Mouse (Mus musculus): Measurements from ENCODE around the gene Cacna1i. TPM values are rescaled to one million over a fixed set of nuclear protein-coding genes. Genes with fewer than 3 reads are reported as not detected.

Gene Cacna1i
- under 1 TPM in 1 of 3 experiments, not detected in 2; 0.04 TPM for polyA plus RNA-seq (2017; shearing (Covaris generic))

DNA sequence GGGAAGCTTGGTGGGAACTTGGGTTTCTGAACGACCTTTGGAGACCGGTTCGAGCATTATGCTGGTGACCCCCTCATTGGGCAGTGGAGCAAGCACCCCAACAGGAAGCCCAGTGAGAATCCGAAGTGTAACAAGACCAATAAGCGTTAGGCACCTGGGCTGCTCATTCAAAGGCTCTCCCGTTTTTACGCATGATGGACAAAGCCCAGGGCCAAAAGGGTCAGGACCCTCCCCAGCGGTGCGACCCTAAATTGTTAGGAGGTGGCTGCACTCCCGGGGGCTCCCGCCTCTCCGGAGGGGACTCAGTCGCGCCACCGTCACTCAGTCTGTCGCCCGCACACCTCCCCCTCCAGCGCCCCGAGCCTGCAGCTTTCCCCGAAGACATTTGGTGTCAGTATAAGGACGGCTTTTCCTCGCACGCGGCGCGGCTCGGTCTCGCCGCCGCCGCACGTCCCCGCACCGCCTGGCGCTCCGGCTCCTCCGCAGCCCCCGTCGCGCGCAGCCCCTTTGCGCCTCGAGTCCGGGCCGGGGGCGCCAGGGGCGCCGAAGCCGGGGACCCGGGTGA, at the start of gene Cacna1i:
Cacna1i (plus strand) TSS at position 388 of the 565 bp plus-strand sequence.
- no peak for ATAC-seq

DNA sequence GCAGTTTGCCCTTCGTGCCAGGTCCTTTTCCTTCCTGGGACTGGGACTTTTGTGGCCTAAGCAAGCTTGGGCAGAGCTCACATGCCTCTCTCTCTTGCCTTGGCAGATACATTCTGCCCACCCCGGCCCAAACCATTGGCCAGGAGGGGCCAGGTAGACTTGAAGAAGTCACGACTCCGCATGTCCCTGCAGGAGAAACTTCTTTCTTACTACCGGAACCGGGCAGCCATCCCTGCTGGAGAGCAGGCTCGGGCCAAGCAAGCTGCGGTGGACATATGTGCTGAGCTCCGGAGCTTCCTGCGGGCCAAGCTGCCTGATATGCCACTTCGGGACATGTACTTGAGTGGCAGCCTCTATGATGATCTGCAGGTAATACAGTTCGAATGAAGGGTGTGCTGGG, 38.9 kb upstream of the Cacna1i start:
- ATAC-seq, result no peak

DNA sequence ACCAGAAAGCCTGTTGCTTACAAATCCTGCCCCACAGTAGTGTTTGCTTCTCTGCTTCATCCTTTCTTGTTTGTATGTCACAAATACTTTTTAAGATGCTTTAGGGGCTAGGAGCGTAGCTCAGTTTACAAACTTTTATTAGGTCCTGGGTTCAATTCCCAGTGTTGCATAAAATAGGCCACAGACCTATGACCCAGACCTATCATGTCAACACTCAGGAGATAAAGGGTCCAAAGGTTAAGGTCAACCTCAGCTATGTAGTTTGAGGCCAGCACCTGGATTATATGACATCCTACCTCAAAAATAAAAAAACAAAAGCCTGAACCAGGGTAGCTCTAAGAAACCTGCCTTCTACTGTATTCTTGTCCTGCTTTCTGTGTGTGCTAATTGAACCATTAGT, 38.4 kb upstream of the Cacna1i start:
- no peak for ATAC-seq

DNA sequence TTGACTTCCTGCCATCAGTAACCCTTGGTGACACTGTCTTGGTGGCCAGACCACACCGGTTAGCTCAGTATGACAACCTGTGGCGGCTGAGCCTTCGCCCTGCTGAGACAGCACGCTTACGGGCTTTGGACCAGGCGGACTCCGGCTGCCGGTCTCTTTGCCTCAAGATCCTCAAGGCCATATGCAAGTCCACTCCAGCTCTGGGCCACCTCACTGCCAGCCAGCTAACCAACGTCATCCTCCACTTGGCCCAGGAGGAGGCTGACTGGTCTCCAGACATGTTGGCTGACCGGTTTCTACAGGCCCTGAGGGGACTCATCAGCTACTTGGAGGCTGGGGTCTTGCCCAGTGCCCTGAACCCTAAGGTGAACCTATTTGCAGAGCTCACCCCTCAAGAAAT, 37.4 kb upstream of the Cacna1i start:
- ATAC-seq, result no peak

DNA sequence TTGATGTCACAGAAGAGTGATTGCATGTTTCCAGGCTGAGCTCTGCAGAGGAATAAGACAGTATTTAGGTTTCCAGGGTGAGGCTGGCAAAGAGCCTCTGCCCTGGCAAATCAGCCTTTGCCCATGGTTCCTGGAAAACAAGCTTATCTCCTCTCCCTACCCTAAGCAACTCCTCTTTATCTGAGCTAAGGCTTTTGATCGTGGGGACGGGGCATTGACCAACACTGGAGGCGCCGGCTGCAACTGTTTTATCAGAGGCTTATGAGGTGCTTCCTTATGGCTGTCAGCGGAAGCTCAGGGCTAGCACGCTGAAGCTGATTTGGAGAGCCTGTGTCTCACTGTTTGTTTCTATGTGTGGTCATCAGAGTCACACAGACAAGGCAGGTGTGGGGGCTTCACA, 36.5 kb upstream of the Cacna1i start:
- ATAC-seq, result no peak

DNA sequence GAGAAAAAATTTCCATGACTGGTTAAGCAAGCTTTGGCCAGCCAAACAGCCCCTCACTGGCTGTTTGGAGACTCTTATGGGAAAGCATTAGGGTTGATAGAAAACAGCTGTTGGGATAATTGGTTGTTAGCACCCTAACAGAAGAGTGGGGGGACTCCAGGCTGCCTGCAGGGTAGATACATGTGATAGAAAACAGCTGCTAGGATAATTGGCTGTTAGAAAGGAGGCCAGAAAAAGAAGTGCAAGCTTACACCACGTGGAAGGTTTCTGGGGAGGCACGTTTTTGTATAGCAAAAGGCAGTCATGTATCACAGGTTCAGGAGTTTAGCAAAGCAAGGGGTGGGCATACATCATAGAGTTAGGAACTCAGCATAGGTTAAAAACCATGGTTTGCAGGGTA, 33.5 kb upstream of the Cacna1i start:
- ATAC-seq, result no peak

DNA sequence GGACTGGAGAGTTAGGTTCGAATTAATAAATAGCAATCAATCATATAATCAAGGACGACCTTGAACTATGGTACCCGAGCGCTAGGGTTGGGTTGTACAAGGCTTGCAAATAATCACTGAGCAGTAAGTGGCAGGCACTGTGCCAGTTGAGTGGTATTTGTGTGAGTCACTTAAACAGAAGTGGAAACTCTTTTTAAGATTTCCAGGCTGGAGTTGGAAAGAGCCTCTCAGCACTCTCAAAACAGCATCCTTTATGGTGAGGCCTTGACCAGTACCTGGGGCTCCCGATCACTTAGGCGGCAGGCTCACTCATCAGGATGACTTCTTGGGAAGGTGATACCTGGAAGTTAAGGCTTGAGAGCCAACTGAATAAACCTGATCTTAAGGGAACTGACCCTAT, 32.8 kb upstream of the Cacna1i start:
- ATAC-seq, result no peak

DNA sequence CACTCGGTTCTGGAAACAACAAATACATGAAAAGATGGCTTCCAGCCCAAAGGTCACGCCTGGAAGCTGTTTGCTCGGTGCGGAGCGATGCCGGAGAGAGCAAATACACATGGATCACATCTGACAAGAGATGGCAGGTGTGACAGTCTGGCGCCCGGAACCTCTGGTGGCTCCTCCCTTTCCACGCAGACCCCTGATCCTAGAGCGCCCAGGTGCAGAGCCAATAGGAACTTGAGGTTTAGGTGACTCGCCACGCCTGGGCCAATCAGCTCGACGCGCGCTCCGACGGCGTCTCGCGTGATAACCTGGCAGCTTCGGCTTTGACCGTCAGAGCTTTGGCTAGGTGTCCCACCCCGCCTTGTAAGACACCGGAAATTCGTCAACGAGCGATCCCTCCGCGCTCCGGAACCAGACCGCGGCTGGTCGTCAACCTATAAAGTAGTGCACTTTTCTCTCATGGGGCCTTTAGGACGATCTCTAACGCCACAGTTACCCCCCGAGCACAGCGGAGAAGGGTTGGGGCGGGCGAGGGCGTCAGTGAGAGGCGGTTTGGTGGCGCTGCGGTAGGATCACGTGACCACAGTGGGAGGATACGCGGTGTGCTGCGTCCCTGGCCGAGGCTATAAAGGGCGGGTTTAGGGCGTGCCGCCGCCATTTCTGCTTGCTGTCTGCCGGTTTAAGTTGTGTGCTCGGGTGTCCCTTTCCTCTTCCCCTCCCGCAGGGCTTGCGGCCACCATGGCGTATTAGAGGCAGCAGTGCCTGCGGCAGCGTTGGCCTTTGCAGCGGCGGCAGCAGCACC, 32.0 kb upstream of the Cacna1i start, which contains the start of gene Atf4:
Atf4 (plus strand) TSS at position 338 of the 799 bp plus-strand sequence.
- ATAC-seq, result peak; percentile 90

DNA sequence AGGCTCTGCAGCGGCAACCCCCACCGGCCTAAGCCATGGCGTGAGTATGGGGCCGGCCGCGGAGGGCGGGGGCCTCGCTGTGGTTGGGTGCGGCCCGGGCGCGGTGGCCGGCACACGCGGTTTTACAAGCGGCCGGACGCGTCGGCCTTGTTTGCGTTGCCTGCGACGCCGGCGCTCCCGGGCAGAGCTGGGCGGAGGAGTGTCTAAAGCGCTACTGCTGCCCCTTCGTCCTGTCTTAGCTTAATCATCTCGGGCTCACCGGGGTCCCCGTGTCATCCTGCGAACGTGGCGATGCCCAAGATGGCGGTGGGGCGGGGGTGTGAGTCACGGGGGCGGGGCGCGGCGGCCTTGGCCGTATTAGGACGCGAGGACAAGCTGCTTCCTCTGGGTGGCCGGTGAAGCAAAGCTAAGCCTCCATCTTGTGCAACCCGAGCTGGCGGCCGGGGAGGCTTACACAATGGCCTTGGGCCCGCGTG, 31.4 kb upstream of the Cacna1i start:
- no peak for ATAC-seq

DNA sequence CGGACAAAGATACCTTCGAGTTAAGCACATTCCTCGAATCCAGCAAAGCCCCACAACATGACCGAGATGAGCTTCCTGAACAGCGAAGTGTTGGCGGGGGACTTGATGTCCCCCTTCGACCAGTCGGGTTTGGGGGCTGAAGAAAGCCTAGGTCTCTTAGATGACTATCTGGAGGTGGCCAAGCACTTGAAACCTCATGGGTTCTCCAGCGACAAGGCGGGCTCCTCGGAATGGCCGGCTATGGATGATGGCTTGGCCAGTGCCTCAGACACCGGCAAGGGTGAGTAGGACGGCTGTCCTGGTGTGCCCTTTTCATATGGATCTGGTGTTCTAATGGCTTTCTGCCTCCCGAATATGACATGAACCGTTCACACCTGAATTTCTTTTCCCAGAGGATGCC, 30.8 kb upstream of the Cacna1i start:
- no peak for ATAC-seq

DNA sequence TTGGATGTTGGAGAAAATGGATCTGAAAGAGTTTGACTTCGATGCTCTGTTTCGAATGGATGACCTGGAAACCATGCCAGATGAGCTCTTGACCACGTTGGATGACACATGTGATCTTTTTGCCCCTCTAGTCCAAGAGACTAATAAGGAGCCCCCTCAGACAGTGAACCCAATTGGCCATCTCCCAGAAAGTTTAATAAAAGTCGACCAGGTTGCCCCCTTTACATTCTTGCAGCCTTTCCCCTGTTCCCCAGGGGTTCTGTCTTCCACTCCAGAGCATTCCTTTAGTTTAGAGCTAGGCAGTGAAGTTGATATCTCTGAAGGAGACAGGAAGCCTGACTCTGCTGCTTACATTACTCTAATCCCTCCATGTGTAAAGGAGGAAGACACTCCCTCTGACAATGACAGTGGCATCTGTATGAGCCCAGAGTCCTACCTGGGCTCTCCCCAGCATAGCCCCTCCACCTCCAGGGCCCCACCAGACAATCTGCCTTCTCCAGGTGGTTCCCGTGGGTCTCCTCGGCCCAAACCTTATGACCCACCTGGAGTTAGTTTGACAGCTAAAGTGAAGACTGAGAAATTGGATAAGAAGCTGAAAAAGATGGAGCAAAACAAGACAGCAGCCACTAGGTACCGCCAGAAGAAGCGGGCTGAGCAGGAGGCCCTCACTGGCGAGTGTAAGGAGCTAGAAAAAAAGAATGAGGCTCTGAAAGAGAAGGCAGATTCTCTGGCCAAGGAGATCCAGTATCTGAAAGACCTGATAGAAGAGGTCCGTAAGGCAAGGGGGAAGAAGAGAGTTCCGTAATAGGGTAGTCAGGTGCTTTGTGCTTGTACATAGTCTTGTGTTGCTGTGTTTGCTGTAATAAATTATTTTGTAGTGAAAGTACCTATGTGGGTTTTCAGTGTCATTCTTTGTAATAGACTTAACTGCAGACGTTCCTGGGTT, 30.1 kb upstream of the Cacna1i start:
- ATAC-seq, result no peak

DNA sequence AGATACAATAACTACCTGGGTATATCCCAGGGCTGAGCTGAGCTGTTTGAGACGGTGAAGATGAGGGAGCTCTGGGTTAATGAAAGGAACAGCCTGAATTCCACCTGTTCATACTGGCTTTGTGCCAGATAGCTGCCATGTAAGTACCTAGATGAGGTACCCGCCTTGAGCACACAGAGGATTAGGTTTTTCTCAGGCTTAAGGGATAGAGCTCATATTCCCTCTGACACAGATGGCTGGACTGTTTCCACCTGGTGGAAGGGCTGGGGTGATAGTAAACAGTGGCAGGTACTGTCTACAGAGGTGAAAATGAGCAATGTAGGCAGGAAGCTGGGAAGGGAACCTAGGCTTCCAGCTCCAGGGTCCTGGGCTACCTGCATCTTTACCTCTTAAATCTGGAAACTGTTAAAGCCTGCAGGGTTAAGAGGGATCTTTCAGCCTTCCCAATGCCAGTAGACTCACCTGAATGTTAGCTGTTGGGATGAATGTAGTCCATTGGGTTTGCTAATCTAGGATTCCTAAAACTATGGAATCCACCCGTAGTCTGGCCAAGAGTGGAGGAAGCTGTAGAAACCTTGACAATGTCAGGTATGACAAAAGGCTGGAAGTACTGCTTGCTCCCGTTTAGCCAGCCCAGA, 29.3 kb upstream of the Cacna1i start:
- no peak for ATAC-seq

DNA sequence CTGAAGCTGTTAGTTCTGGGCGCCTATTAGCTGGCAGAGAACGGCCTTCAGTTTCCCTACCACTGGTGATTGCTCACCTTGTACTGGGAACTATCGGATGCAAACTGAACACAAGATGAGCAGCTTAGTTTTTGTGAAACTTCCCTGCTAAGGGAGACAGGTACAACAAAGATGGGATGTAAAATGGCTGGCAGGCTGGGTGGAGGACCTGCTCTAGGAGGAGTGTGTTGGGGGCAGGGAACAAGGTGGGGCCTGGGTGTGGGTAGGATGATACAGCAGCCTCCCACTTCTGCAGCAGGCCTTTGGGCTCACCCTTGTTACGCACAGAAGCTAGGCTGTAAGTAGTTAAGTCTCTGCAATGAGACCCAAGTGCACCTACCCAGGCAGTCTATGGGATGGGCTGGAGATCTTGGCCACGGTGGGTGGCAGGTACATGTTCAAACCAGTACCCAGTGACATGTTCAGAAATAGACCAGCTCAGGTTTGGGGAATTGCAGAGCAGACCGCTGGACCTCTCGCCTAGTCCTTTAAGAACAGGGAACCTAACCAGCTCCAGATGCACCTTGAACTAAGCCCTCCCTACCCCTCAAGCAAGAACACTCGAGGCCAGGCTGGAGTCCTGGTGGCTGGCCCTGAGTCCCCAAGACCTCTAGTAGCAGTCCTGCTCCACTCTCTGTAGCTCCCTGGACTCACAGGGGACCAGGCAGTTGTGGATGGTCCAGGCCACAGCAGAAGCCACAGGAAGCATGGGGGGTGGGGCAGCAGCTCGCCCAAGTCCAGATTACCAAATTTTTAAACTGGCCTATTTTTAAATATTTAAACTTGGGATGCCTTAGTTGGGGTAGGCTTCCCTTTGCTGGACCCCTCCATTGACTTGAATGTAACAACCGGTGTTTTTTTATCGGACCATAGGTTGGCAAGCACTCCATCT, 28.5 kb upstream of the Cacna1i start:
- no peak for ATAC-seq

DNA sequence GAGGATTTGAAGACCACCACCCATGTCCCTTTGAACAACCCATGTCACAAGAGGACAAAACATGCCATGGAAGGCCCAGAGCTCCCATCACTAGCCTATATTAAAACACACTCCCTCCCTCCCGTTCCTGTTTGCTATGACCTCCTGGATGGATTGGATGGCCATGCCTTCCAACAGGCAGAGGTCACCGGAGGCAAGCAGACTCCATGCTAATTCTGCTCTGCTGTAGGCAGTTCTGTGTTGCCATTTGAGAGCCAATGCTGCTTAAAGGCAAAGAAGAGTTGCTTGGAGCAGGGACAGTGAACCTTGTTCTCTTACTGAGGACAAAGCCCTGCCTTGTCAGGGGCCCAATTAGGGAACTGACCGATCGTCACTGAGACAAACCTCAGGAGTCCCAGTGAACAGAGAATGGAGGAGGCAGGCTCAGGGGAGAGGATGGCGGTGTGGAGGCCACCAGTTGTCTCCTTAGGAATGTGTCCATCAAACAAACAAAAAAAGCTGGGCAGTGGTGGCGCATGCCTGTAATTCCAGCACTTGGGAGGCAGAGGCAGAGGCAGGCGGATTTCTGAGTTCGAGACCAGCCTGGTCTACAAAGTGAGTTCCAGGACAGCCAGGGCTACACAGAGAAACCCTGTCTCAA, 27.5 kb upstream of the Cacna1i start:
- no peak for ATAC-seq

DNA sequence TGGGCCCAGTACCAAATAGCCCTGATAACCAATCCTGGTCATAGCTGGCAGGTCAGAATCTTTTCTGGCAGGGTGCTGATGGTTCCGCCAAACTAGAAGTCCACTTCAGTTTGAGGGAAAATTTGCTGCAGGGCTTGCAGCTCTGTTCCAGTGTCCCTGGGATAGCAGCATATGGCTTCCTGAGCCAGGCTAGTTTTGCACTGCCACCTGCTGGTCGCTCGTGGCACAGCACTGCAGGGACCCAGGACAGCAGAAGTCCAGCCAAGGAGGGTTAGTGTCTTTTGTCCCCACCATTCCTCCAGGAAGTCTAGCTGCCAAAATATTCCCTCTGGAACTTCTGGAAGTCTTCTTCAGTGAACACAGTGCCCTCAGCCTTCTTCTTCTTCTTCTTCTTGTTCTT, 26.4 kb upstream of the Cacna1i start:
- no peak for ATAC-seq

DNA sequence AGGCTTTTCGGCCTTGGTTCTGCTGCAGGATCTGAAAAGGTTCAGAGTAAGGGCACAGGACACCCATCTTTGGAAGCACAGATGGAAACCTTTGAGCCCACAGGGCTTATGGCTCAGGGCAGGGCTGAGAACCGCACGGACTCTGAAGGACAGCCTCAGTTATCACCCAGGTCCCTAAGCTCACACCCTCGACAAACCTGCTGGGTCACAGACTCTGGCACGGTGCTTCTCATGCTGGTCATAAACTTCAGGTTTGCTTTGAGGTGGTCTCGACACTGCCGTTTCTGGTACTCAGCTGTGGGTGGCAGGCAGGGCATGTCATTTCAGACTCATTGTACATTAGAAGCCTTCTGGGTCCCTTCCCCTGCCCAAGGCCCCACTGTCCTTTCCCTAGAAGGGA, 25.9 kb upstream of the Cacna1i start:
- ATAC-seq, result no peak

DNA sequence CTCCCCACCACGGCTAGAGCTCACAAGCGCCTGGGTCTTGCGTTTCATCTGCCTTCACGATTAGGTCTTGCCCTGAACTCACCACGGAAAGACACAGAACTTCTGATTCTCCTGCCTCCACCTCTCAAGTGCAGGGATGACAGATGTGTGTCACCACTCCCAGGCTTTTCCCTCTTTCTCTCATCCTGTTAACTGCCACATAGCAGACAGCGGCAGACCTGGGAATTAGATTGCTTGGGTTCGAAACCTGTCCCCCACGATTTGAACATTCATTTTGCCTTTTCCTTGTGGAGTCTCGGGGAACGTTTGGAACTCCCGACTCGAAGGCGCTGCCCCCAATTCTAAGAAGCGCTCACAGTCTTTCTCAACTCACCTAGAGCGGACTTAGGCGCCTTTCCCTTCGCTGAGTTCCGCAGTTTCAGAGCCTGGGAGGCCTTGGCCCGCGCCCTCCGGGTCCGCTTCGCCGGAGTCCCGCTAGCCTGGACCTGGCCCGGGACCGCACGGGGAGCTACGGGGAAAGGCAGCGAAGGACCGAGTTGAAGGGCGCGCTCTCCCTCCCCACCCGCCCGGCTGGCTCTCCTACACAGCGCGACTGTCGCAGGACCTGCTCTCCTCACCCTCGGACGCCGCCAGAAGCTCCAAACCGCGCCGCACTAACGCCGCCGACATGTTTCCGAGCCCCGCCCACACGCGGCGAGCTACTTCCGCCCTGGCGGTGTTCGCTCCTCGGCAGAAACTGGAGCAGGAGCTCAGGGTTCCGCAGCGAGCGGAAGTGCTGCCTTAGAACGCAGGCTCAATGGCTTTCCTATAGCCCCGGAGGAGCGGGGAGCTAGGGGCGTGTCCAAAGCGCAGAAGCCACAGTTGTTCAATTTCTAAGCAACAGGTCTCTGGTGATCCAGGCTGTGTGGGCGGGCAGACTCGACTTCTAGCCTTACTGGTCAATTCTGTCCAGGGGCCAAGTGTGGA, 23.1 kb upstream of the Cacna1i start, which contains the start of gene Rps19bp1:
Rps19bp1 (minus strand) TSS at position 706 of the 966 bp plus-strand sequence.
- peak; percentile 97 for ATAC-seq

DNA sequence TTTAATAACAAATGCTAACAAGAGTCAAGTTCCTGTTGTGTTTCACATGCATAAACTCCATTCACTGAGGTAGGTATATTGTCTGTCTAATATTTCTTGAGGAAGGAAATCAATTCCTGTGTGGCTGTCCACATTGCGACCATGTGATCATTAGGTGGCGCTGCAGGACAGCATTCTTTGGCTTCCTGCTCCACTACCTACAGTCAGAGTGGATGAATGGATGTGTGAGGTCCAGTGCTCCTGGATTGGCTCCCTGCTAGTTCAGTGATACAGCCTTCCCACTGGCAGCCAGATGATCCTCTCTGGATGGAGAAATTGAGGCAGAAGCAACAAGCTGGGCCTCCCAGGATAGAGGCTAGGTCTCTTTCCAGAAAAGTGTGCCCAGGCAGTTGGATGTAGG, 20.8 kb upstream of the Cacna1i start:
- ATAC-seq, result no peak

DNA sequence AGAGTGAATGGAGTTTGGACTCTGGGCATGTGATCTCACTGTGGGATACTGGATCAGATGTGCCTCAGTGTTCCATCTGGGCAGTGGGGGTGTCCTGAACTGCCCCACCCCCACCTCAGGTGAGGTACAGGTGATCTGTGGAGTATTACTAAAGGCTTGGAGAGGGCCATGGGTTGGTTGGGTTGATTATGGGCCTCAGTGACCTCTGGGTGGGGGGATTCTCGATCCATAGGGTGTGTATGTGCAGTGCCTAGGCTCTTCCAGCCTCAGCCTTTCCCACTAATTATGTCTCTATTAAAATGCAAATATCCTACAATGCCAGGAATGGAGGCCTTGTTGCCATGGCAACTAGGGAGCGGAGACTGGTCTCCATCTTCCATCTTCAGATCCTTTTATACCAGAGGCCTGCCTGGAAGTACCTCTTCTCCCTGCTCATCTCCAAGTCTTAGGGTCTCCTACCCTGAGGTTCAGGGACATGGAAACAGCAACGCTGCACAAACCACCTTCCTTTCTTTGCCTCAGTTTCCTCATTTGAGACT, 15.1 kb upstream of the Cacna1i start:
- ATAC-seq, result no peak
